ENCODE assay signal across 14 mouse cellular contexts in genomic region chr8:65966502-65967222, GRCm38 (mm10).
A peak's percentile ranks its signal among the peaks of the same experiment; 100 is the strongest.
DNase-seq lines count a peak whose midpoint lies in the region; ATAC-seq lines count a peak whose summit lies in the region.
"Had no signal": no experiment of that assay in that cellular context is flagged by ENCODE, and none has a peak within 500 bp of the region (broad histone marks: within the 10 kb centered on the region; RNA-seq: fewer than 3 reads in every experiment).

No protein-coding gene starts in this region.

- no peaks in the 10 kb centered on the region for H3K27me3 ChIP-seq in hindbrain, embryonic 10.5 days (ENCODE audit: insufficient read depth, poor library complexity, severe bottlenecking)
- no peaks in the 10 kb centered on the region for H3K27me3 ChIP-seq in midbrain, embryonic 14.5 days (ENCODE audit: control insufficient read depth, insufficient read depth, low read length)
- H3K27me3 ChIP-seq: lung, embryonic 15.5 days had no signal

- H3K9ac ChIP-seq in midbrain, embryonic 14.5 days (replicated peaks; ENCODE audit: low read length), result peak overlapping the region; percentile 47; the same call in 1 of the 2 replicates
- H3K9ac ChIP-seq: embryonic facial prominence, embryonic 13.5 days; lung, embryonic 15.5 days had no signal

- no peaks in the 10 kb centered on the region for H3K9me3 ChIP-seq in hindbrain, embryonic 10.5 days
- H3K9me3 ChIP-seq in midbrain, embryonic 14.5 days (ENCODE audit: control insufficient read depth, low read length), result no peaks in the 10 kb centered on the region
- H3K9me3 ChIP-seq: embryonic facial prominence, embryonic 13.5 days; lung, embryonic 15.5 days had no signal

- peaks cover 14% of the 10 kb centered on the region for H3K4me1 ChIP-seq in hindbrain, embryonic 10.5 days (replicated peaks)
- H3K4me1 ChIP-seq in midbrain, embryonic 14.5 days (ENCODE audit: control insufficient read depth, insufficient read depth, low read length), result peaks cover 17% of the 10 kb centered on the region
- H3K4me1 ChIP-seq: embryonic facial prominence, embryonic 13.5 days; lung, embryonic 15.5 days had no signal

- peak overlapping the region; percentile 34 for H3K4me3 ChIP-seq in hindbrain, embryonic 10.5 days
- H3K4me3 ChIP-seq in midbrain, embryonic 14.5 days (replicated peaks; ENCODE audit: low read depth, low read length), result peak overlapping the region; percentile 22
- H3K4me3 ChIP-seq: embryonic facial prominence, embryonic 13.5 days; layer of hippocampus, adult 2 months; lung, embryonic 15.5 days had no signal

- peak; percentile 86 for ATAC-seq in midbrain, embryonic 14.5 days (ENCODE audit: low FRiP score, low TSS enrichment)
- ATAC-seq: activated CD4-positive, CD25-positive, alpha-beta regulatory T cell, adult 4 months; inflammation-experienced regulatory T-cells, adult 6 months had no signal

- H3K36me3 ChIP-seq in hindbrain, embryonic 10.5 days, result no peaks in the 10 kb centered on the region
- no peaks in the 10 kb centered on the region for H3K36me3 ChIP-seq in midbrain, embryonic 14.5 days (ENCODE audit: control insufficient read depth, insufficient read depth, low read length)
- H3K36me3 ChIP-seq: embryonic facial prominence, embryonic 13.5 days; lung, embryonic 15.5 days had no signal

- peak overlapping the region; percentile 51 for H3K4me2 ChIP-seq in midbrain, embryonic 14.5 days (ENCODE audit: low read length)
- H3K4me2 ChIP-seq: embryonic facial prominence, embryonic 13.5 days; lung, embryonic 15.5 days had no signal

- peak; percentile 32 to 43 for DNase-seq in cerebellum, postnatal 10 days
- no peak for DNase-seq in cerebellum, adult 11-12 months
- peak; percentile 32 for DNase-seq in embryo, embryonic 10.5 days (ENCODE audit: low spot score)
- peak; percentile 23 for DNase-seq in hindbrain, embryonic 10.5 days (ENCODE audit: low spot score)
- peak; percentile 80 for DNase-seq in midbrain, embryonic 14.5 days
- no peak for DNase-seq in spleen, adult 12 weeks (ENCODE audit: low spot score)
- DNase-seq in spleen, postnatal 36 days (ENCODE audit: low spot score in 2 of 2), result no peak
- no peak for DNase-seq in kidney, postnatal 36 days
- DNase-seq: thymus, postnatal 14 days had no signal

- H3K27ac ChIP-seq in hindbrain, embryonic 10.5 days, result peak overlapping the region; percentile 62
- H3K27ac ChIP-seq in midbrain, embryonic 14.5 days (replicated peaks; ENCODE audit: low read depth, low read length), result peak overlapping the region; percentile 80
- H3K27ac ChIP-seq: embryonic facial prominence, embryonic 13.5 days; layer of hippocampus, adult 2 months; lung, embryonic 15.5 days had no signal

- WGBS in hindbrain, embryonic 10.5 days, result 3% methylated on average over 10 of the region's 10 CpGs
- WGBS in midbrain, embryonic 14.5 days, result under 1% methylated on average over 10 of the region's 10 CpGs

Comparison
In these comparisons a context has a peak if more than half of its experiments do, and no peak if none do; other contexts are left out.
1. DNase-seq: peak in cerebellum, postnatal 10 days (2 of 2), embryo, embryonic 10.5 days (single experiment), hindbrain, embryonic 10.5 days (single experiment) and midbrain, embryonic 14.5 days (single experiment); none in cerebellum, adult 11-12 months (single experiment), spleen, adult 12 weeks (single experiment), spleen, postnatal 36 days (0 of 2) and kidney, postnatal 36 days (0 of 2).